Comparison of ENCODE assay signal across 8 mouse cellular contexts in the genomic region with DNA sequence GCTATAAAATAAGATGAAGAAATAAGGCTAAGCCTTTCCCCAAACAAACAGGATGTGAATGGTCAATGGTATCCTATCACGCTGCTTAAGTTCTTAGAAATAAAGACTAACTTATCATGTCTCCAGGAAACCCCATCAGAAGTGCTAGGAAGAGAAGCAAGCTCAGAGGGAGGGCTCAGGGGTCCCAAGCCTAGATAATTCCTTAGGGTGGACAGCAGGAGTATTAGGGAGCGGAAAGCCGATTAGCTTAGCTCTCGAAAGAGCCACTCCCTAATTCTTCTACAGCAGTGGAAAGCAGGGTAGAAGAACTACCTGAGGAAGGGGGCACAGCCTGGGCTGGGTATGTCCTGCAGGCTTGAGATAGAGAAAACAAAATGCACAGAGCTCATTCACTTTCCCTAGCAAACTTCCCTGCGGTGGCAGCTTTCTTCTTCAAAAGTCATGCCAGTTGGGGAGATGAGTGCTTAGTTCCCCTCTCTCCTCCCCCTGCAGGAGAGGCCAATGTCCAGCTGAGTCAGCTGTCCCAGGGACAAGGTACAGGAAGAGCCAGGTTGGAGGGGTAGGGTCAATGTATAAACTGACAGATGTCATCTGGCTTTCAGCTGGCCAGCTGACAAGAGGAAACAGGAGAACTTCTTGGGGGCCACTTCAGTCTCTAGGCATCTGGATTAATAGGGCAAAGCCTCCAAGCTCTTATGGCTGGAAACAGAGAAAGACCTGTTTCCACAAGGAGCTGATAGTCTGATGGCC. TPM values are rescaled to one million over a fixed set of nuclear protein-coding genes. Genes with fewer than 3 reads are reported as not detected.
DNase-seq lines count a peak whose midpoint lies in the region; ATAC-seq and TF ChIP-seq lines count a peak whose summit lies in the region.

No protein-coding gene starts in this region.

- H3K27ac ChIP-seq in forebrain, embryonic 15.5 days (replicated peaks): no peak overlapping the region

- peaks cover 26% of the 10 kb centered on the region; the same call in 1 of the 2 replicates for H3K36me3 ChIP-seq in forebrain, embryonic 15.5 days

- no peaks in the 10 kb centered on the region for H3K27me3 ChIP-seq in forebrain, embryonic 15.5 days

- H3K9me3 ChIP-seq in forebrain, embryonic 15.5 days: no peaks in the 10 kb centered on the region

- peak overlapping the region; percentile 34 for H3K4me3 ChIP-seq in lung, adult 2 months (replicated peaks; ENCODE audit: extremely low read depth, low read depth, low read length)
- peak overlapping the region; percentile 73 for H3K4me3 ChIP-seq in forebrain, embryonic 15.5 days

- DNase-seq in lung, adult 2 months: no peak
- no peak for DNase-seq in lung, postnatal 4 days
- DNase-seq in kidney, postnatal 4 days: peak; percentile 32 to 58
- DNase-seq in retina, postnatal 1 day: peak; percentile 69
- no peak for DNase-seq in layer of hippocampus, postnatal 25 days (ENCODE audit: extremely low spot score in 1 of 2, low spot score in 1 of 2)
- no peak for DNase-seq in left cerebral cortex, adult 8-10 months (ENCODE audit: low spot score in 2 of 2)
- no peak for DNase-seq in left cerebral cortex, adult 18-20 months (ENCODE audit: low spot score in 2 of 2)

- 39% methylated on average over 5 of the region's 5 CpGs for WGBS in lung, adult 2 months
- WGBS in forebrain, embryonic 15.5 days: 45% methylated on average over 5 of the region's 5 CpGs

- ATAC-seq in forebrain, embryonic 15.5 days (replicated peaks): no peak

- H3K4me1 ChIP-seq in lung, adult 2 months (ENCODE audit: control insufficient read depth, insufficient read depth, low read length): peaks cover 16% of the 10 kb centered on the region
- peaks cover 41% of the 10 kb centered on the region for H3K4me1 ChIP-seq in forebrain, embryonic 15.5 days

- H3K9ac ChIP-seq in forebrain, embryonic 15.5 days (replicated peaks): peak overlapping the region; percentile 84

- no peak for TF ChIP-seq CTCF in lung, adult 2 months (IDR thresholded peaks at IDR 0.05; ENCODE audit: insufficient read depth, low read length)

- TF ChIP-seq POLR2A in lung, adult 2 months (IDR thresholded peaks at IDR 0.05; ENCODE audit: borderline replicate concordance, extremely low read depth, low read depth, low read length): no peak

- peak overlapping the region; percentile 86 for H3K4me2 ChIP-seq in forebrain, embryonic 15.5 days (replicated peaks)

RNA-seq across cellular contexts. Expression of a gene that starts 1.8 kb away (rescaled TPM):
- polyA plus RNA-seq in lung, adult 2 months (2012; rRNA removed): 77.9 and 88.0 TPM in 2 replicates
- polyA plus RNA-seq in forebrain, embryonic 15.5 days (2015; fragmentation: Nextera tagmentation; extraction: Ambion mirVana): 21.5 and 24.2 TPM in 2 replicates
- total RNA-seq in layer of hippocampus, postnatal 25 days (2021): 100 to 1,000 TPM; 196 to 200 TPM
- total RNA-seq in left cerebral cortex, adult 8-10 months (2022): 100 to 1,000 TPM; 201 to 282 (median 245) TPM
- total RNA-seq in left cerebral cortex, adult 18-20 months (2021): 100 to 1,000 TPM; 188 to 207 TPM

RNA-seq across cellular contexts. Expression of a gene that starts 7.6 kb away (rescaled TPM):
- 50.0 and 58.7 TPM in 2 replicates for polyA plus RNA-seq in lung, adult 2 months (2012; rRNA removed)
- polyA plus RNA-seq in forebrain, embryonic 15.5 days (2015; fragmentation: Nextera tagmentation; extraction: Ambion mirVana): 32.2 and 32.5 TPM in 2 replicates
- total RNA-seq in layer of hippocampus, postnatal 25 days (2021): 10 to 100 TPM; 14.2 to 15.8 TPM
- total RNA-seq in left cerebral cortex, adult 8-10 months (2022): 10 to 100 TPM; 15.2 to 16.9 (median 16.5) TPM
- 10 to 100 TPM; 13.4 to 16.3 TPM for total RNA-seq in left cerebral cortex, adult 18-20 months (2021)

RNA-seq across cellular contexts. Expression of a gene that starts 12.8 kb away (rescaled TPM):
- polyA plus RNA-seq in lung, adult 2 months (2012; rRNA removed): 16.9 and 21.3 TPM in 2 replicates
- polyA plus RNA-seq in forebrain, embryonic 15.5 days (2015; fragmentation: Nextera tagmentation; extraction: Ambion mirVana): 33.4 and 35.4 TPM in 2 replicates
- total RNA-seq in layer of hippocampus, postnatal 25 days (2021): 10 to 100 TPM; 28.1 to 31.2 TPM
- total RNA-seq in left cerebral cortex, adult 8-10 months (2022): 10 to 100 TPM; 30.2 to 34.9 (median 33.3) TPM
- 10 to 100 TPM; 29.1 to 36.1 TPM for total RNA-seq in left cerebral cortex, adult 18-20 months (2021)

RNA-seq across cellular contexts. Expression of a gene that starts 16.2 kb away (rescaled TPM):
- polyA plus RNA-seq in lung, adult 2 months (2012; rRNA removed): 41.3 and 50.1 TPM in 2 replicates
- polyA plus RNA-seq in forebrain, embryonic 15.5 days (2015; fragmentation: Nextera tagmentation; extraction: Ambion mirVana): 232 and 253 TPM in 2 replicates
- 10 to 100 TPM; 50.6 to 58.4 TPM for total RNA-seq in layer of hippocampus, postnatal 25 days (2021)
- 10 to 100 TPM; 45.6 to 48.7 (median 47.8) TPM for total RNA-seq in left cerebral cortex, adult 8-10 months (2022)
- 10 to 100 TPM; 51.3 to 54.1 TPM for total RNA-seq in left cerebral cortex, adult 18-20 months (2021)

RNA-seq across cellular contexts. Expression of a gene that starts 25.8 kb away (rescaled TPM):
- polyA plus RNA-seq in lung, adult 2 months (2012; rRNA removed): 21.8 and 27.7 TPM in 2 replicates
- 66.3 and 71.2 TPM in 2 replicates for polyA plus RNA-seq in forebrain, embryonic 15.5 days (2015; fragmentation: Nextera tagmentation; extraction: Ambion mirVana)
- 10 to 100 TPM; 17.9 to 23.6 TPM for total RNA-seq in layer of hippocampus, postnatal 25 days (2021)
- 10 to 100 TPM; 19.4 to 21.5 (median 20.4) TPM for total RNA-seq in left cerebral cortex, adult 8-10 months (2022)
- total RNA-seq in left cerebral cortex, adult 18-20 months (2021): 10 to 100 TPM; 18.1 to 19.7 TPM

Comparison
In these comparisons a context has a peak if more than half of its experiments do, and no peak if none do; other contexts are left out.
1. DNase-seq: peak in kidney, postnatal 4 days (2 of 2) and retina, postnatal 1 day (single experiment); none in lung, adult 2 months (single experiment), lung, postnatal 4 days (0 of 2), layer of hippocampus, postnatal 25 days (0 of 2), left cerebral cortex, adult 8-10 months (0 of 2) and left cerebral cortex, adult 18-20 months (0 of 2).